Mouse (Mus musculus) heart, embryonic 12.5 days (tissue): ENCODE data around the gene Cdkn1a. TPM values are rescaled to one million over a fixed set of nuclear protein-coding genes. Genes with fewer than 3 reads are reported as not detected.
A peak's percentile ranks its signal among the peaks of the same experiment; 100 is the strongest.

Experiments
- ATAC-seq: fragments of 200-750 bp; cut with Nextera tagmentation; 2 replicates; pipeline ENCODE4 v1.8.0; 2017; ENCODE audit warnings: moderate TSS enrichment, moderate library complexity; ENCODE audit not compliant: insufficient number of reproducible peaks, low FRiP score
- H3K27ac ChIP-seq: fragments of 300-500 bp; sonication (generic); 2 replicates; pipeline ENCODE4 v1.5.1; 2016; ENCODE audit warnings: mild to moderate bottlenecking, moderate library complexity; ENCODE audit not compliant: poor library complexity, severe bottlenecking
- H3K27me3 ChIP-seq: fragments of 300-500 bp; sonication (generic); replicated peaks from 2 replicates; pipeline ENCODE4 v1.6.1; 2016; ENCODE audit warnings: mild to moderate bottlenecking, moderate library complexity
- H3K36me3 ChIP-seq: fragments of 300-500 bp; sonication (generic); 2 replicates; pipeline ENCODE4 v1.6.1; 2016; ENCODE audit warnings: mild to moderate bottlenecking, moderate library complexity
- H3K4me1 ChIP-seq: fragments of 300-500 bp; sonication (generic); replicated peaks from 2 replicates; pipeline ENCODE4 v1.6.1; 2016; ENCODE audit warnings: mild to moderate bottlenecking
- H3K4me2 ChIP-seq: fragments of 300-500 bp; sonication (generic); 2 replicates; pipeline ENCODE4 v1.6.1; 2016; ENCODE audit warnings: mild to moderate bottlenecking, moderate library complexity
- H3K4me3 ChIP-seq: fragments of 300-500 bp; sonication (generic); 2 replicates; pipeline ENCODE4 v1.5.1; 2016; ENCODE audit warnings: mild to moderate bottlenecking
- H3K9ac ChIP-seq: fragments of 300-500 bp; sonication (generic); 2 replicates; pipeline ENCODE4 v1.6.1; 2016; ENCODE audit warnings: mild to moderate bottlenecking, moderate library complexity
- H3K9me3 ChIP-seq: fragments of 300-500 bp; sonication (generic); replicated peaks from 2 replicates; pipeline ENCODE4 v1.6.1; 2016; ENCODE audit warnings: mild to moderate bottlenecking, moderate library complexity
- WGBS: fragments of 180-500 bp; shearing (Covaris S2); methylation state at CpG from one replicate; pipeline ENCODE4 v1.1.7; 2016; 5-methylcytosine and 5-hydroxymethylcytosine counted together
- polyA plus RNA-seq: library from polyadenylated mRNA; unstranded; fragments of >200 nt; fragmentation: Nextera tagmentation; extraction: Ambion mirVana; gene quantifications from 2 replicates; pipeline ENCODE4 v1.2.1, GENCODE M21; 2016

Gene Cdkn1a
- polyA plus RNA-seq, 1 experiment from 2014 or later = 45.3 TPM

- Histone ChIP-seq H3K9me3 (no peaks in the 10 kb centered on the region), H3K27me3 (peaks cover 18% of the 10 kb centered on the region), H3K9ac (no peak overlapping the region), H3K4me1 (peaks cover 15% of the 10 kb centered on the region), H3K27ac (no peak overlapping the region), H3K4me2 (no peak overlapping the region), H3K4me3 (no peak overlapping the region), H3K36me3 (no peaks in the 10 kb centered on the region)
- 0 out of 2 replicates have a peak, but pooled peaks have one; percentile 36 for ATAC-seq
- 73% methylated on average over 10 of the region's 10 CpGs for WGBS
Measured at GRCm38 (mm10) chr17:29085266-29085665, 5.5 kb upstream of the Cdkn1a start.

GRCm38 (mm10) chr17:29086916-29087315 is 3.9 kb upstream of the Cdkn1a start:
- WGBS = 67% methylated on average over 4 of the region's 4 CpGs

GRCm38 (mm10) chr17:29091348-29091944 is 670 bp downstream of the Cdkn1a start:
- WGBS = 46% methylated on average over 6 of the region's 6 CpGs
- no peak overlapping the region for H3K4me3 ChIP-seq
- H3K27ac ChIP-seq = no peak overlapping the region
- peaks cover 22% of the 10 kb centered on the region for H3K4me1 ChIP-seq
- no peak overlapping the region for H3K4me2 ChIP-seq
- H3K9ac ChIP-seq = no peak overlapping the region
- ATAC-seq = no peak
- peaks cover 10% of the 10 kb centered on the region for H3K27me3 ChIP-seq
- H3K9me3 ChIP-seq = no peaks in the 10 kb centered on the region
- no peaks in the 10 kb centered on the region for H3K36me3 ChIP-seq

More at GRCm38 (mm10) chr17:29086916-29087315, 3.9 kb upstream of the Cdkn1a start:
- Histone ChIP-seq H3K4me1 (no peaks in the 10 kb centered on the region), H3K9ac (no peak overlapping the region), H3K27me3 (peaks cover 7% of the 10 kb centered on the region), H3K36me3 (no peaks in the 10 kb centered on the region), H3K27ac (no peak overlapping the region), H3K9me3 (no peaks in the 10 kb centered on the region), H3K4me3 (no peak overlapping the region), H3K4me2 (no peak overlapping the region)
- no peak for ATAC-seq

- 51% methylated on average over 5 of the region's 5 CpGs for whole genome bisulfite sequencing
- Histone ChIP-seq H3K9ac (no peak overlapping the region), H3K4me1 (peaks cover 22% of the 10 kb centered on the region), H3K27ac (no peak overlapping the region), H3K9me3 (no peaks in the 10 kb centered on the region), H3K4me3 (no peak overlapping the region), H3K27me3 (peaks cover 14% of the 10 kb centered on the region), H3K36me3 (no peaks in the 10 kb centered on the region), H3K4me2 (no peak overlapping the region)
- no peak for ATAC-seq
Measured at GRCm38 (mm10) chr17:29092497-29092896, 1.7 kb downstream of the Cdkn1a start.

GRCm38 (mm10) chr17:29093110-29093952 is 2.6 kb downstream of the Cdkn1a start:
- Histone ChIP-seq H3K36me3 (peaks cover under 1% of the 10 kb centered on the region; the same call in 1 of the 2 replicates), H3K4me3 (peak overlapping the region; percentile 60), H3K9ac (peak overlapping the region; percentile 78), H3K27me3 (peaks cover 14% of the 10 kb centered on the region), H3K4me2 (peak overlapping the region; percentile 94), H3K27ac (no peak overlapping the region), H3K4me1 (peaks cover 22% of the 10 kb centered on the region), H3K9me3 (no peaks in the 10 kb centered on the region)
- ATAC-seq = peak; percentile 81
- WGBS = 8% methylated on average over 36 of the region's 36 CpGs

- H3K4me3 ChIP-seq = peak overlapping the region; percentile 60
- H3K9ac ChIP-seq = peak overlapping the region; percentile 78
- peaks cover 7% of the 10 kb centered on the region for H3K36me3 ChIP-seq
- peak overlapping the region; percentile 94 for H3K4me2 ChIP-seq
- under 1% methylated on average over 24 of the region's 24 CpGs for WGBS
- no peak overlapping the region for H3K27ac ChIP-seq
- no peaks in the 10 kb centered on the region for H3K9me3 ChIP-seq
- peaks cover 14% of the 10 kb centered on the region for H3K27me3 ChIP-seq
- ATAC-seq = no peak
- H3K4me1 ChIP-seq = peaks cover 22% of the 10 kb centered on the region
Measured at GRCm38 (mm10) chr17:29093961-29094309, 3.2 kb downstream of the Cdkn1a start.

GRCm38 (mm10) chr17:29094310-29095181 is 3.8 kb downstream of the Cdkn1a start:
- H3K9me3 ChIP-seq = no peaks in the 10 kb centered on the region
- H3K36me3 ChIP-seq = peaks cover 11% of the 10 kb centered on the region
- WGBS = under 1% methylated on average over 71 of the region's 71 CpGs
- peak overlapping the region; percentile 94 for H3K4me2 ChIP-seq
- H3K4me3 ChIP-seq = peak overlapping the region; percentile 60
- peak; percentile 49 for ATAC-seq
- peak overlapping the region; percentile 78 for H3K9ac ChIP-seq
- H3K27me3 ChIP-seq = peaks cover 14% of the 10 kb centered on the region
- peak overlapping the region; percentile 46; the same call in 1 of the 2 replicates for H3K27ac ChIP-seq
- peaks cover 22% of the 10 kb centered on the region for H3K4me1 ChIP-seq

GRCm38 (mm10) chr17:29095201-29095733 is 4.5 kb downstream of the Cdkn1a start:
- H3K27ac ChIP-seq = 0 out of 2 replicates have a peak overlapping the region, but pooled peaks have one; percentile 46
- peak overlapping the region; percentile 60 for H3K4me3 ChIP-seq
- peaks cover 14% of the 10 kb centered on the region for H3K27me3 ChIP-seq
- H3K4me1 ChIP-seq = peaks cover 22% of the 10 kb centered on the region
- peak; percentile 75 for ATAC-seq
- H3K36me3 ChIP-seq = peaks cover 17% of the 10 kb centered on the region
- H3K4me2 ChIP-seq = peak overlapping the region; percentile 94
- whole genome bisulfite sequencing = under 1% methylated on average over 44 of the region's 44 CpGs
- H3K9ac ChIP-seq = peak overlapping the region; percentile 78
- no peaks in the 10 kb centered on the region for H3K9me3 ChIP-seq

- 84% methylated on average over 6 of the region's 6 CpGs for WGBS
- Histone ChIP-seq H3K4me3 (no peak overlapping the region), H3K4me1 (peaks cover 22% of the 10 kb centered on the region), H3K27ac (no peak overlapping the region), H3K9me3 (no peaks in the 10 kb centered on the region), H3K36me3 (peaks cover 22% of the 10 kb centered on the region), H3K9ac (no peak overlapping the region), H3K27me3 (peaks cover 14% of the 10 kb centered on the region), H3K4me2 (no peak overlapping the region)
- ATAC-seq = no peak
Measured at GRCm38 (mm10) chr17:29096245-29096644, 5.5 kb downstream of the Cdkn1a start.

GRCm38 (mm10) chr17:29096851-29097561 is 6.2 kb downstream of the Cdkn1a start:
- H3K36me3 ChIP-seq = peaks cover 22% of the 10 kb centered on the region
- peaks cover 22% of the 10 kb centered on the region for H3K4me1 ChIP-seq
- 60% methylated on average over 7 of the region's 7 CpGs for WGBS
- peaks cover 12% of the 10 kb centered on the region for H3K27me3 ChIP-seq
- H3K4me3 ChIP-seq = no peak overlapping the region
- H3K27ac ChIP-seq = no peak overlapping the region
- ATAC-seq = no peak
- no peaks in the 10 kb centered on the region for H3K9me3 ChIP-seq
- no peak overlapping the region for H3K4me2 ChIP-seq
- H3K9ac ChIP-seq = no peak overlapping the region
